Mouse (Mus musculus) right cerebral cortex, postnatal 14 days (tissue): ENCODE measurements at regions not wholly inside any gene's neighbourhood (a gene's known extent, or its start where the extent isn't known, plus 50 kb on each side); places are given as distances from the start of the nearest gene placed in this dataset.
A peak's percentile ranks its signal among the peaks of the same experiment; 100 is the strongest.

Experiments used
- DNase-seq: peaks from one replicate; pipeline ENCODE4 v3.0.0; 2022

DNA sequence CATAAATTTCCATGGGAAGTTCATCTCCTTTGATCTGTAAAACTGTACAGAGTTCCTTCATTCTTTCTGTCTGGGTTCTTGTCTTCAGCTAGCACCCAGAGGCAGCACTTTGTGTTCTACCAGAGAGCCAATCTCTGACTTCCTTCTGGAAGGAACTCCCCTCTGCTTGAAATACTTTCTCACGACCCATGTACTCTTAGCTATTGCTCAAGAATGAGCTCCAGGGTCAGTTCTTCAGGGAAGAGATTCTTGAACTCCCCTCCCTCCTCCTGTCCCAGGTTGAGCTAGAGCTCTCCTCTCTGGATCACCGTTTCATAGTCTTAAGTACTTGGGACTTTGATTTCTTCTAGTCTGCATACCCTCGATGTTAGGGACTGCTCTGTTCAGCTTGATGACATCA is 311.8 kb downstream of the Foxo1 start:
- DNase-seq, result no peak

DNA sequence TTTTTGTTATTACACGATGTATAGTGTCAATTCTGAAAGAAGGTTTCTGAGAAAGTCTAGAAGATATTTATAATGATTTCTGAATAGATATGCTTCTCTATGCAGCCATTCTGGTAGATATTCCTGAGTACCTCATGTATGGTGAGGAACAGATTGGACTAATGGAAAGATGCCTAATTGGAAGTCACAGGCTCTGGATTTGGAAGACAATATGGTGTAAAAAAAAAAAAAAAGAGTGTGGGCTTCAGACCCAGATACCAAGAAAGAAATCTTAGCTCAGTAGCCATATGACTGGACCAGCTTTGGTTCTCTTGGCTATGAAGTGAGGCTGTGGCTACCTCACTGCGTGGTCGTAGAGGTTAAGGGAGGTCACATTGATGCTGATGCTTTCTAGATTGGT is 311.0 kb downstream of the Foxo1 start:
- no peak for DNase-seq

DNA sequence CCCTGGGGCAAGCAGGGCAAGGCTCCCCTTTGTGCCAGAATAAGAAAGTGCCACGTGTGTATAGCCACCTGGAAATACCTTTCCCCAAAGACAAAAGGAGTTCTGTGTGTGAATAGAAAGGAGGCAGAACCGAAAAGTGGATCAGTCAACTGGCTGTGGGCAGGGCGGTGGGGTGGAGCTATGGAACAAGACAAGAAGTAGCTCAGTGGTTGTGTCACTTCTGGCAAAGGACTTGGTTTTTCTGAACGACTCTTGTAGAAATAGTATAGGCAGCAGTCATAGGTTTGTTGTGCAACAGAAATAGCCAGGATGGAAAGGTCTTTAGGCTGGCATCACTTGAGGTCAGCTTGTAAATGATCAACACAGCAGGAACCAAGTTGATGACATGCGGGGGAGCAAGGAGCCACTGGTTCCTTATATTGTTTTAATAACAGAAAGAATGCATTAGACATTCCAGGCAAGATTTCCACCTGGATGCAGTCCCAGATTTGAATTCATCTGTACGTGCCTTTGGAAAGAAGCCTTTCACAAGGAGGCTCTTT is 308.6 kb downstream of the Foxo1 start:
- DNase-seq, result no peak

DNA sequence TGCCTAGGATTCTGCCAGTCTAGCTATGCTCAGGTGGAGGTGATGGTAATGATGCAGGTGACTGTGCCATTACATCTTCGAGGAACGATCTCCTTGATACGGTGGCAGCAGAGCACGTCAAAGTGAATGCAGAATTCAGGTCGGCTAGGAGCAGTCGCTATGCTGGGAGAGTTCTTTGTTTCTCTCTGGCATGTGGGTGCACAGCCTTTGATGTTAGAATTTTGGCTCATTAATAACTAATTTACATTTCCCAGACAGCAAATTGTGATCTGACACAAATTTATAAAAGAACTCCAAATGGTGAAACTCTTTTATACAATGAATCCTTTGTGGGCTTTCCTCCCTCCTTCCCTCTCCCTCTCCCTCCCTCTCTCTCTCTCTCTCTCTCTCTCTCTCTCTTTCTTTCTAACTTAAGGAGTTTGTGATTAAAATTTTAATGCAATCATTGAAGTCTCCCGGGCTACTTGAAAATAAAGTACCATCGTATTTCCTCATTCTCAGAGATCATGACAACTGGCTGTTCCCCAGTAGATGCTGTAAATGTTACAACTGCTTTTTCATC is 307.2 kb downstream of the Foxo1 start:
- DNase-seq, result no peak

DNA sequence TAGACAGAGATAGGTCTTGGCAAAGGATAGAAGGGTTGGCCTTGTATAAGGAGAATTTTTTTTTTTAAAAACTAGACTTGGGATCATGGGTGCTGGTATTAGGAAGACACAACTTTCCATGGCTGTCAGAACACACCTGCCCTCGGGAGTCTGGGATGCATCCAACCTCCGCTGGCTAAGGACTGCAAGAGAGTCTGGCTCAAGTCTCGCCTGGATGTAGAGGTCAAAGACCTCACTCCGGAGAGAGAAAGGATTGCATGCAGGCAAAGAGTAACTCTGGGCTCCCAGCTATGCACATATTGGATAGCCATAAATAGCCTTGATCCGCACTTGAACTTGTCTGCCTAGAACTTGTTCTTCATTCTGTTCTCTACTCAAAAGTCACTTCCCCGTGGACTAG is 306.2 kb downstream of the Foxo1 start:
- DNase-seq, result no peak

DNA sequence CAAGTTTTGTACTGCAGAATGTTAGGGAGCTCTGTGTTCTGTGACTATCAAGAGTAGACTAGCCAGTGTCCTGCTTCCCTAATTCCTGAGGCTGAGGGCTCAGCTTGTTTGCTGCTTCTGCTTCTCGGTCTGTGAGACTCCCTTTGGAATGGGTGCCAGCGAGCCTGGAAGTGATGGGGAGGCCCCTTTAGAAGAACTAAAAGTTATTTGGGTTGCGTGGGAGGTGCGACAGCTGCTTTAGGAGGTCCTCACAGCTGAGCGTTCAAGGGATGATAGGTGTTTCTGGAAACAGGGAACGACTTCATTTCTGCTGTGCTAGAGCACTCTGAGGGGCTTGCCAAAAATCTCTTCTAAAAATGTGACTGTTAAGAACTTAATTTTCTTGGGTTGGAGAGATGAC is 305.7 kb downstream of the Foxo1 start:
- peak; percentile 68 for DNase-seq

DNA sequence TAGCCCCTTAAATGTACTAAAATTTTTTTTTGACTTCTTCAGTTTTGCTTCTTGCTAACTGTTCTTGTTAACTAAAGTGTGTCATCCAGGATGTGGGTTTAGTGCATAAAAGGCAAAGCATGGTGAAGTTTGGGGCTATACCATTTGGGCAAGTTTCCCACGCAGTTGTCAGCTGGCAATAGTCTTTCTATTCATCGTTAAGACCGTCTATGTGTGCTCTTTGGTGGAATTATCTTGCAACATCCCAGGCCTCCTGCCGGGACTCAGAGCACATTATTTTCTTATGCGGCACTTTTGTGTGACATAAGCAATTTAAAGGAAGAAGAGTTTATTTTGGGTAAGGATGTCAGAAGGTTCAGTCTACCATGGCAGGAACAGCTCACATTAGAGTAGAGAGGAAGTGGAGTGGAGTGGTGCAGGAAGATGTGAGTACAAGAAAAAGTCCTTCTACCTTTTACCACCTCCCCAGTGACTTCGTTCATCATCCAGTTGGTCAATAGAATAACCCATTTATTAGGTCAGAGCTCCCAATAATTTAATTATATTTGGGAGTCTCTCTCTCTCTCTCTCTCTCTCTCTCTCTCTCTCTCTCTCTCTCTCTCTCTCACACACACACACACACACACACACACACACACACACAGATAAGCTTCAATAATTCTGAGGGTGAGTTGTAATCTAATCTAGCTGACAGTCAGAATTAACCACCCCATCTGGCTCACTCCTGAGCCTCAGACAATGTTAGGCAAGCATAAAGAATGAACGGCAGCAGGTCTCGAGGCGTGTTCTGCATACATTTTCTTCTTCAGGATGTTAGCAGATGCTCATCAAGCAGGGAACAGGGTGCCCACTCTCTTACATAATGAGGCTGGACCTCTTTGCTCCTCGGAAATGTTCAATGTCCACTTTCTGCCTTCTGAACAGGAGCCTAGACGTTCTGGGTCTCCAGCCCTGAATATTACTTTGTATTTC is 304.7 kb downstream of the Foxo1 start:
- no peak for DNase-seq

DNA sequence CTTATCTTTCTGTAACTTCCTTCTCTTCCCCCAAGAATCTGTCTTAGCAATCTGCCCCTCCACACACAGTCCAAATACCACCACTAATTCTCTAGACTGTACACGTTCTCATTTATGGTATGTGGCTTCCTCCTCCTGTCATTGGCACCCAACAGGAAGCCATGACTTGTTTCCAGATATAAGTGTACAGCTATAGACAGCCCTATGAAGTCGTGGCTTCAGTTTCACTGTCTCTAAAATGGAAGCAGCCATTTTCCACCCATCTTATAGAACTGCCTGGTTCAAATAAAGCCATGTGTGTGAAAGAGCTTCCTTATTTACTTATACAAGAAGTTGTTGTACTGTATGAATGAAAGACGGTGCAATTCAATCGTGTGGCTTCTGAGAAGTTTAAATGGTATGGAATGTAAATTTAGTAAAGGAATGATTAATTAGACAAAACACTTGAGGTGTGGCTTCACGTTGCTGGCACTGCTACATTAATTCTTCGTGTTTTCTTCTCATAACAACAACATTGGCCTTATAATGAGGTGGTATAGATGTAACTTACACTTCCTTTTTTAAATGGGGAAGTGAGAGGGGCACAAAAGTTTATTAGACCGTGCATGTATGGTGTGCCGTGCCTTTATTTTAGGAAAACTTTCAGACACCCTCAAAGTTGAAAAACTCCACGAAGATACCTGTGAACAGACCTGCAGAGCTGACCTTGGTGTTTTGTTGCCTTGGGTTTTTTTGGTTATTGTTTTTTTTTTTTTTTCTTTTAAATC is 299.7 kb downstream of the Foxo1 start:
- DNase-seq, result no peak

DNA sequence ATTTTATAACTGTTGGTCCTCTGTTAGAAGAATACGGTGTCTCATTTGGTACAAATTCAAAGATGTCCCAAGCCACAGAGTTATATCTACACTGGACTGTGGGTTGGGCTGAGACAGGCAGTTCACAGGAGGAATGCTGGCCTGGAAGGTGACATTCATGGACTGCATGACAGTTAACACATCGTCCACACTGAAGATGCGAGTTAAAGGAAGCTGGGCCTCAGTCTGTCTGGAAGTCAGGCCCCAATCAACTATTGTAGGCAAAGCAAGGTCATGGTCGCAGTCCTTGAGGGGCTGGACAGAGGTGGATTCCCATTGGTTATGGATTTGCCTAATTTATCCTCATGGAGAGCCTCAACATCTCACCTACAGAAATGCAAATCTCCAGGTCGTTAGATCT is 295.5 kb downstream of the Foxo1 start:
- DNase-seq, result no peak

DNA sequence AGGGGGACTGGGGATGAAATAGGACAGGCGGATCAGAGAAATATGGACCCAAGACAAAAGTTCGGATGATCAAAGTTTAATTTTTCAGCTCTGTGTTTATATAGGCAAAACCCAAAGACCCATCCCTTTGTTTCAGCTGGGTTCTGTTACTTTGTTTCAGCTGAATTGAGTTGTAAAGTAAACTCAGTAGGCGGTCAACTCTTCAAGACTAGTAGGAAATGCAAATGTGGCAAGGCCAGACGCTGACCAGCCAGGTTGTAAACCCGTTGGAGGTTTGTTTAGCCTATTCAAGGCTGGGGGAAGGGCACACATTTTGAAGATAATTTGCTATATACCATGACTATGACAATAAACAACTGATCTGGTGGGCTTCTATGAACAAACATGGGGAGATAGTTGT is 294.7 kb downstream of the Foxo1 start:
- DNase-seq, result no peak

DNA sequence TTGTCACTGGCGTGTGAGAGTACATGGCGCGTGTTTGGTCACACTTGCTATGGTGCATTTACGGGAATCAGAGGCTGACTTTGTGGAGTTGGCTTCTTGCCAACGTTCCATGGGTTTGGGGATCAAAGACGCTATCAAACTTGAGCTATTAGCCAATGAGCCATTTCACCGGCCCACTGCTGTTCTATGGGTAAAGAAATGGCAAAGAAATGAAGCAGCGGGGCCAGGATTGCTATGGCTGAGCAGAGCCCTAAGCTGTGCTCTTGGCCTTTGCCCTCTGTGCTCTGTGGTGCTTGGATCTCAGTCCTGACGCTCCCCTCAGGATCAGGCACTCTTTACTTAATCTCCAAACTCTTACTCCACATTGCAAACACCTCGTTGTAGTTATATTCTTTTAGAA is 291.3 kb downstream of the Foxo1 start:
- DNase-seq, result no peak

DNA sequence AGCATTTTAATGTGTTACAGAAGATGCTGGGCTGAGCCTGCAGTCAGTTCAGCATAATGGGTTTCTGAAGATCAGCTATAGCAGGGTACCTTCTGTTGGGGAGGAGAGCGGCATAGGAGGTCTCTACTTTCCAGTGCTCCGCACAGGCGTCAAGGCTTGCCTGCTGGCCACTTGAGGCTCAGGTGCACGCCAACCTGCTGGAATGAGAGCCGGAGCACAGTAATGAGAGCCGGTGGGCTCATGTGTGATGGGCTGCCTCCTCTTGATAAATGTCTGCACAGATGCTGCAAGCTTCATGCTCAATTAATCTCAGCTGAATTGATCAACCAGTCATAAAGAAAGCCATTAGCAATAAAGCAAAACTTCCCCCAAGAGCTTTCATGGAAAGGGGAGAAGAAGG is 290.6 kb downstream of the Foxo1 start:
- DNase-seq, result no peak

DNA sequence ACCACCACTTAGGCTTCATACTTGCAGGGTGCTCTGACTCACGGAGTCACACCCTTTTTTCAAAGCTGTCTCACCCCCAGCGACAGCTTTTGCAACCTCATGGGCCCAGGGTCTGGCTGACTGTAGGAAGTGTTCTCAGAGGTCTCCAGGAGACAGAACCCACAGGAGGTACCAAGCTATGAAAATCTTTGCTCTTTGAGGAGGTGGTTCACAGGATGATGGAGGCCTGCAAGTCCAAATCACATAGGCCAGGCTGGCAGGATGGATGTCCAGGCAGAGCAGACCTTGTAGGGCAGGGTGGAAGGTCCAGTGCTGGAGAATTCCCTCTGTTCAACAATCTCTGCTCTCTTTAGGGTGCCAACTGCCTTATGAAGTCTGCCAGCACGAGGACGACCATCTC is 289.2 kb downstream of the Foxo1 start:
- DNase-seq, result no peak

DNA sequence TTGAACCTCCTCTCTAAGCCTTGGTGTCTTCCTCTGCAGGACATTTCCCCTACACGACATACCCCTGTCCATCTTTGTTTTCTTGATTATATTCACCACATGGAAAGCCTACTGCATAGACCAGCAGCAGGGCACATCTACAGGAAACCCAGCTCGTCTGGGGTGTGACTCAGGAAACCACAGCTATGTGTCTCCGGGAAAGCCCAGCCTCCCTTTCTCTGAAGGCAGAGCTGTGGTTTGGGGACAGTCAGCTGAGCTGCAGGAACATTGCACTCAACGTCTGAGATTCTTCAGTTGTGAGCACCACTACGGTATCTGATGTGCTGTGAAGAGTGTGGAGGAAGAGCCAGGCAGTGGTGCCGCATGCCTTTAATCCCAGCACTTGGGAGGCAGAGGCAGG is 286.9 kb downstream of the Foxo1 start:
- no peak for DNase-seq

DNA sequence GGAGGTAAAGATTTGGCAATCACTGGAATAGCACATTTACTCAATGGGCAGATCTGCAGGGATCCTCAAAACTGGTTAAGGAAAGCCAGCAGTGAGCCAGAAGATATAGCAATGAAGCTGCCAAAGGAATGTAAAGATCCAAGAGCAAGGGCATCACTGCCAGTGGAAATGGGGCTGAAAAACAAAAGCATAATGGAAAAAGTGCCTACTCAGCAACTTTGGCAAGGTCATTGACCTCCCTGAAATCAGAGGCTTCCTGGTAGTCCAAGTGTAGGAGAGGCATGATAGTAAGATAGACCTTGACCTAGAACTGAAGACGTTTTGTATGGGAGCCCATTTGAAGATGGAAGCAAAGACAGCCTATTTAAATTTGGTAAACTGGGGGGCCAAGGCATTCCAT is 286.4 kb downstream of the Foxo1 start:
- DNase-seq, result no peak

DNA sequence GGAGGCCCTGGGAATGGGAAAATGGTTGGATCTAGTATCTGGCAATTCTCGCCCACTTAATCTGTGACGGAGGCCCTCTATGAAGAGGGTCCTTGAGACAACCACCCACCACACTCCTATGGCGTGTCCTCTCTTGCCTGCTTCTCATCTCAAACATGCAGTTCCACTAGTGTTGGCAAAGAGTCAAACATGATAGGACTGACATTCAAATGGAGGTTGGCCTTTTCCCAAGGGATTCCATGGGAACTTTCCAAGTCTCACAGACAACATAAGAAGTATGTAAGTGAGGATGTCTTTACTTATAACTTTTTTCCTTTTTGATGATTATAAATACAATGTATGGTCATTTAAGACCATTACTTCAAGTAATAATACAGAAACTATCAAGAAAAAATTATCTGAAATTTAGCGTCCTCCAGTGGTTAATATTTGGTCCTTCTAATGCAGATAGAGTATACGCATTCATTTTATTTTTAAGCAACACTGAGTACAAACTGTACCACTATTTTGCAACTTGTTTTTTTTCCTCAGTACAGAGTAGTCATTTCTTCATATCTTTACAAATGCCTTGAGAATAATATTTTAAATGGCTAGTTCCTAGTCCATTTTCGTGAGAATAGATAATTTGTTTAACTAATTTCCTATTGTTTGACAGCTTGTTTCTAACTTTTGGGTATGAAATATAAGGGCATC is 280.2 kb downstream of the Foxo1 start:
- DNase-seq, result no peak

DNA sequence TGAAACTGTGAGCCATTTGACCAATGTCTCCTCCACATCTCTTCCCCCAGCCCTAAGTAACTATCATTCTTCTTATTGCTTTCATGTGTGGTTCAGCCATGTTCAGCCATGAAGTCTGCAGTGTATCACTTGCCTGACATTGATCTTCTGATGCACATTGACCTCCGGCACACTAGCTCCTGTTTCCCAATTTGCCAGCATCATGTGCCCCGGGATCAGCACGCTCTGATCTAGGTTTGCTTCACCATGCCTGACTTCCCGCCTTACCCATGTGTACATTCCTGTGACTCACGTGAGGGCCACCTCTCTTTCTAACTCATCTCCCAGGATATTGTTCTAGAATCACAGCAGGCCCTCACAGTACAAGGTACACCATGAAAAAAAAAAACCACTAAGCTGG is 277.9 kb downstream of the Foxo1 start:
- no peak for DNase-seq

DNA sequence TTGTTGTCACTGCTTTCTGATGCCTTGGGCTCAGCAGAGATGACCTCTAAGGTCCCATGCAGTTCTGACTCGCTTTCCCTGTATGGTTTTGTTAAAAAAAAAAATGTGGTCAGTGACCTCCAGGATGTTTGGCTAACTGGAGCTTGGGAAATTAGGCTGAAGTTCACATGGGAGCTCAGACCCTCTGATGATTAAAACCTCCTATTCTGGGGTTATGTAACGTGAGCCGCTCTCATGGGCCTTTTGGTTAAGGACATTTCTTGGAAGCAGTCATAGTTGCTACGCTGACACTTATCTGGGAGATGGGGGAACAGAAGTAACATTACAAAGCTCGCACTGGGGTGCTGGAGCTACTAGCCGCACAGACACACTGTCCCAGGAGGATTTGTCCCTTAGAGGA is 274.9 kb downstream of the Foxo1 start:
- DNase-seq, result no peak

DNA sequence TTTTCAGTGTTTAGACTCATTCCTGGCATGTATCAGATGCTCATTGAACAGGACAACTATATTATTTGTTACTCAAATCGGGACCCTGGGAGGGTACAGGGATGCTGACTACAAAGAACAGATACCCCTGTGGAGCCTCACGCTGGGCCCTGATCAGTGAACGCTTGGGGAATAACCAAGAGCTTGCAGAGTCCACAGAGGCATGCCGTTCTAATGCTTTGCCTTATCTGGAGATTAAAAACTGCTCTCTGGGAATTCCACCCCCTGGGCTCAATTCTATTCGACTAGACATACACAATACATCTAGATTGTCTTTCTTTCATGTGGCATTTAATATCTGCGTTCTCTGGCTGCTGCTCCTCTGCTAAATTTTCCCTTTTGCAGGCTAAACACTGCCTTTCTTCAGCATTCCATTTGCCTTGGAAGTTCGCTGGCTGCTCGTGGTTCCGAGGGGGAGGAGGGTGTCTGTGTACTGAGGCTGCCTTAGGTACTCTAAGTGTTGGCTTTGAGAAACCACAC is 272.8 kb downstream of the Foxo1 start:
- no peak for DNase-seq

DNA sequence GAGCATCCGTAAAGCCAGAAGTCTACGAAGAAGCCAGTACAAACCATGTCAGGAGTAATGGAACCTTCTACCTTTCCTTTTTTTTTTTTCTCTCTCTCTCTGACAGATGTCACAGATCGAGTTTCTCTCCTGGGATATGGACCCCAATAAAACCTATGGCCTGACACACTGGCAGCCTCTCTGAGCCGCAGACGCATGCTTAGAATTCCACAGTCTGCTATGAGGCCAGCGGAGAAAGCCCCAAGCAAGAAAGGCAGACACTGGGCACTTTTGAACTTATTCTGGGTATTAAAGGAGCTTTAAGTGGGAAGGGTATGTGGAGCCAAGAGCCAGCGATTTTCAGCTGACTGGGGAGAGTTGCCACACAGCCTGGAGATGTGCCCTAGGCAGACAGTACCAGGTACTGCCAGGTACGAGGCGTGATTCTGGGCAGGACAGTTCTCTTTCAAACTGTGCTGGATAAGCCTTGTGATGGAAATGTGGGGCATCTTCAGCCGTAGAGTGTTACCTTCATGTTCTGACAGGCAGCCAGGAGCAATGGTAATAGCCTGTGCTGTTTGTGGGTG is 271.8 kb downstream of the Foxo1 start:
- no peak for DNase-seq

DNA sequence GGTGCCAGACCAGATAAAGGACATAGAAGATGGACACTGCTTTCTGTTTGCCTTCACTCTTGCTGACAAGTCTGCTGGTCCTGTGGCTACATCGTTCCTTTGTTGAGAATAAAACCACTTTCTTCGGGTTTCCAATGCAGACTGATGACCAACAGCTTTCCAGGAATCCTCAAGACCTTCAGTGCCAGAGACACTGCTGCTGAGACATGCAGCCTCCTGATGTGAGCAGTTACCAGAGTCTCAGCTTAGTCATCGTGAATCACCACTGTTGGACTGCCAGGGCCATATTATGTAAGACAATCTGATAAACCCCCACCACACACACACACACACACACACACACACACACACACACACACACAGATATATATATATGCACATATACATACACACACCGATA is 270.2 kb downstream of the Foxo1 start:
- no peak for DNase-seq

DNA sequence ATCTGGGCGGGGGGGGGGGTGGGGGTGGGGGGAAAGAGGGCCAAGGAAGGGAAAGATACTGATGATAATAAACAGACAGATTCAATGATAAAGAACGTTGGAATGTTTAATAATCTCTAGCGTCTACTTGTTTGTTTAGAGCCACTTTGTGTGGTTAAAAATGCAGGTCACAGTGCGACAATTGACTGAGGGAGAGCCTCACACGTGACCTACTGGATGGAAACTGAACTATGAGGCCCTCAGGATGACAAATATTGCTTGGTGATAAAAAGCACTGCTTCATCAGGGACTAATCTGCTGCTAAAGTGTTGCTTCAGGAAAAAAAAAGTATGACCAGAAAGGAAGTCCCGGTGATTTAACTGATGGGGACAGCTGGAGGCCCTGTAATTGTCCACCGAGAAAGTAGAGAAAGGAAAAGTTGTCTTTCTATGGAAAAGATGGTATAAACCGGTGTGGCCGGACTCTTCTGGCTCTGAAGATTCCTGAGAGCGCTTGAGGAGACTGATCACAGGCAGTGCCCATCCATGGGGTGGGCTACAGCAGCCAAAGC is 269.3 kb downstream of the Foxo1 start:
- DNase-seq, result no peak
